Mouse (Mus musculus): ENCODE measurements around the gene Retn. TPM values are rescaled to one million over a fixed set of nuclear protein-coding genes. Genes with fewer than 3 reads are reported as not detected.

The Retn gene
- polyA plus RNA-seq, 1 experiment from 2014 or later: 0.57 TPM

- H3K27ac ChIP-seq: no peak overlapping the region
- ATAC-seq (replicated peaks): no peak
- no peaks in the 10 kb centered on the region for H3K4me1 ChIP-seq
- no peaks in the 10 kb centered on the region for H3K27me3 ChIP-seq (replicated peaks)
- H3K4me2 ChIP-seq: no peak overlapping the region
- H3K9me3 ChIP-seq: no peaks in the 10 kb centered on the region
- no peak overlapping the region for H3K4me3 ChIP-seq
- H3K9ac ChIP-seq: no peak overlapping the region
- no peaks in the 10 kb centered on the region for H3K36me3 ChIP-seq (replicated peaks)
- 25% methylated on average over 5 of the region's 5 CpGs for WGBS
These were observed 9.8 kb upstream of the Retn start for GRCm38 (mm10) chr8:3645804-3646203.

GRCm38 (mm10) chr8:3646824-3647531 lies 8.6 kb upstream of the Retn start:
- Histone ChIP-seq H3K36me3 (replicated peaks) (no peaks in the 10 kb centered on the region), H3K4me3 (no peak overlapping the region), H3K4me2 (no peak overlapping the region), H3K9me3 (no peaks in the 10 kb centered on the region), H3K4me1 (no peaks in the 10 kb centered on the region), H3K9ac (no peak overlapping the region), H3K27ac (no peak overlapping the region), H3K27me3 (replicated peaks) (no peaks in the 10 kb centered on the region)
- no peak for ATAC-seq (replicated peaks)
- WGBS: 85% methylated on average over 6 of the region's 6 CpGs

GRCm38 (mm10) chr8:3647561-3647960 lies 8.0 kb upstream of the Retn start:
- no peaks in the 10 kb centered on the region for H3K4me1 ChIP-seq
- H3K4me2 ChIP-seq: no peak overlapping the region
- WGBS: 86% methylated on average over 4 of the region's 4 CpGs
- H3K9me3 ChIP-seq: no peaks in the 10 kb centered on the region
- H3K9ac ChIP-seq: no peak overlapping the region
- no peaks in the 10 kb centered on the region for H3K36me3 ChIP-seq (replicated peaks)
- no peak overlapping the region for H3K27ac ChIP-seq
- ATAC-seq (replicated peaks): no peak
- H3K4me3 ChIP-seq: no peak overlapping the region
- H3K27me3 ChIP-seq (replicated peaks): no peaks in the 10 kb centered on the region

- Histone ChIP-seq H3K9ac (no peak overlapping the region), H3K27me3 (replicated peaks) (no peaks in the 10 kb centered on the region), H3K27ac (no peak overlapping the region), H3K4me2 (no peak overlapping the region), H3K9me3 (no peaks in the 10 kb centered on the region), H3K4me1 (no peaks in the 10 kb centered on the region), H3K4me3 (no peak overlapping the region), H3K36me3 (replicated peaks) (no peaks in the 10 kb centered on the region)
- 77% methylated on average over 2 of the region's 2 CpGs for WGBS
- no peak for ATAC-seq (replicated peaks)
These were observed 7.3 kb upstream of the Retn start for GRCm38 (mm10) chr8:3648268-3648667.

GRCm38 (mm10) chr8:3648990-3649389 lies 6.6 kb upstream of the Retn start:
- no peak overlapping the region for H3K9ac ChIP-seq
- no peaks in the 10 kb centered on the region for H3K4me1 ChIP-seq
- no peaks in the 10 kb centered on the region for H3K27me3 ChIP-seq (replicated peaks)
- 36% methylated on average over 1 of the region's 1 CpGs for whole genome bisulfite sequencing
- no peak overlapping the region for H3K4me3 ChIP-seq
- no peak overlapping the region for H3K4me2 ChIP-seq
- ATAC-seq (replicated peaks): no peak
- H3K36me3 ChIP-seq (replicated peaks): no peaks in the 10 kb centered on the region
- no peaks in the 10 kb centered on the region for H3K9me3 ChIP-seq
- no peak overlapping the region for H3K27ac ChIP-seq

GRCm38 (mm10) chr8:3652845-3653244 lies 2.7 kb upstream of the Retn start:
- Histone ChIP-seq H3K4me3 (no peak overlapping the region), H3K27me3 (replicated peaks) (no peaks in the 10 kb centered on the region), H3K4me2 (no peak overlapping the region), H3K36me3 (replicated peaks) (no peaks in the 10 kb centered on the region), H3K4me1 (peaks cover 9% of the 10 kb centered on the region), H3K9me3 (no peaks in the 10 kb centered on the region), H3K9ac (no peak overlapping the region), H3K27ac (no peak overlapping the region)
- WGBS: 69% methylated on average over 3 of the region's 3 CpGs
- ATAC-seq (replicated peaks): no peak

GRCm38 (mm10) chr8:3654726-3655508 lies 653 bp upstream of the Retn start:
- 75% methylated on average over 11 of the region's 11 CpGs for WGBS
- H3K4me1 ChIP-seq: peaks cover 9% of the 10 kb centered on the region
- no peak overlapping the region for H3K4me3 ChIP-seq
- H3K9ac ChIP-seq: no peak overlapping the region
- no peaks in the 10 kb centered on the region for H3K9me3 ChIP-seq
- no peak overlapping the region for H3K27ac ChIP-seq
- H3K4me2 ChIP-seq: no peak overlapping the region
- no peaks in the 10 kb centered on the region for H3K27me3 ChIP-seq (replicated peaks)
- no peaks in the 10 kb centered on the region for H3K36me3 ChIP-seq (replicated peaks)
- no peak for ATAC-seq (replicated peaks)

- Histone ChIP-seq H3K9me3 (no peaks in the 10 kb centered on the region), H3K36me3 (replicated peaks) (no peaks in the 10 kb centered on the region), H3K27me3 (replicated peaks) (no peaks in the 10 kb centered on the region), H3K27ac (no peak overlapping the region), H3K4me1 (peaks cover 9% of the 10 kb centered on the region), H3K4me3 (0 out of 2 replicates have a peak overlapping the region, but pooled peaks have one; percentile 9), H3K9ac (no peak overlapping the region), H3K4me2 (peak overlapping the region; percentile 16; the same call in 1 of the 2 replicates)
- peak; percentile 77 for ATAC-seq (replicated peaks)
- 20% methylated on average over 7 of the region's 7 CpGs for WGBS
These were observed 1.3 kb downstream of the Retn start for GRCm38 (mm10) chr8:3656725-3657381.

GRCm38 (mm10) chr8:3660889-3661288 lies 5.3 kb downstream of the Retn start:
- no peak for ATAC-seq (replicated peaks)
- WGBS: 86% methylated on average over 8 of the region's 8 CpGs
- Histone ChIP-seq H3K4me2 (no peak overlapping the region), H3K9me3 (no peaks in the 10 kb centered on the region), H3K36me3 (replicated peaks) (no peaks in the 10 kb centered on the region), H3K27me3 (replicated peaks) (no peaks in the 10 kb centered on the region), H3K4me1 (peaks cover 9% of the 10 kb centered on the region), H3K27ac (no peak overlapping the region), H3K4me3 (no peak overlapping the region), H3K9ac (no peak overlapping the region)

- H3K4me3 ChIP-seq: no peak overlapping the region
- no peaks in the 10 kb centered on the region for H3K27me3 ChIP-seq (replicated peaks)
- WGBS: 63% methylated on average over 5 of the region's 5 CpGs
- H3K4me1 ChIP-seq: no peaks in the 10 kb centered on the region
- no peak overlapping the region for H3K4me2 ChIP-seq
- no peak for ATAC-seq (replicated peaks)
- no peaks in the 10 kb centered on the region for H3K36me3 ChIP-seq (replicated peaks)
- no peak overlapping the region for H3K27ac ChIP-seq
- H3K9me3 ChIP-seq: no peaks in the 10 kb centered on the region
- H3K9ac ChIP-seq: no peak overlapping the region
These were observed 8.8 kb downstream of the Retn start for GRCm38 (mm10) chr8:3664405-3664804.

GRCm38 (mm10) chr8:3665507-3665906 lies 9.9 kb downstream of the Retn start, which contains the start of gene Mcemp1:
TSS of gene Mcemp1 (plus strand) at chr8:3665754.
- H3K9ac ChIP-seq: no peak within 1 kb of the TSS
- no peak within 1 kb of the TSS for H3K4me3 ChIP-seq
- no peak for ATAC-seq (replicated peaks)
- no peaks in the 10 kb centered on the region for H3K27me3 ChIP-seq (replicated peaks)
- whole genome bisulfite sequencing: 74% methylated on average over 6 of the region's 6 CpGs
- H3K27ac ChIP-seq: no peak within 1 kb of the TSS
- H3K9me3 ChIP-seq: no peaks in the 10 kb centered on the region
- no peak within 1 kb of the TSS for H3K4me2 ChIP-seq
- H3K36me3 ChIP-seq (replicated peaks): no peaks in the 10 kb centered on the region
- H3K4me1 ChIP-seq: no peaks in the 10 kb centered on the region

- WGBS: 83% methylated on average over 2 of the region's 2 CpGs
- ATAC-seq (replicated peaks): no peak
These were observed 14.8 kb downstream of the Retn start for GRCm38 (mm10) chr8:3670388-3670787.

More at GRCm38 (mm10) chr8:3670388-3670787, 14.8 kb downstream of the Retn start:
- Histone ChIP-seq H3K4me1 (0 out of 2 replicates have a peak, but pooled peaks cover 7% of the 10 kb centered on the region), H3K9ac (no peak overlapping the region), H3K4me2 (no peak overlapping the region), H3K9me3 (no peaks in the 10 kb centered on the region), H3K27me3 (replicated peaks) (no peaks in the 10 kb centered on the region), H3K36me3 (replicated peaks) (no peaks in the 10 kb centered on the region), H3K27ac (no peak overlapping the region), H3K4me3 (no peak overlapping the region)
